Mouse (Mus musculus): ENCODE measurements around the gene Kdelr2.

GRCm38 (mm10) chr5:143400501-143400900 is 3.1 kb upstream of the Kdelr2 start:
- TF ChIP-seq ZC3H11A (IDR thresholded peaks at IDR 0.05; ENCODE audit: borderline replicate concordance, low read depth, low read length), result no peak
- no peak for TF ChIP-seq ZNF384 (IDR thresholded peaks at IDR 0.05; ENCODE audit: low read depth, low read length)

All from ES-E14 (cell line).